ENCODE assay signal across 25 mouse cellular contexts in the genomic region with DNA sequence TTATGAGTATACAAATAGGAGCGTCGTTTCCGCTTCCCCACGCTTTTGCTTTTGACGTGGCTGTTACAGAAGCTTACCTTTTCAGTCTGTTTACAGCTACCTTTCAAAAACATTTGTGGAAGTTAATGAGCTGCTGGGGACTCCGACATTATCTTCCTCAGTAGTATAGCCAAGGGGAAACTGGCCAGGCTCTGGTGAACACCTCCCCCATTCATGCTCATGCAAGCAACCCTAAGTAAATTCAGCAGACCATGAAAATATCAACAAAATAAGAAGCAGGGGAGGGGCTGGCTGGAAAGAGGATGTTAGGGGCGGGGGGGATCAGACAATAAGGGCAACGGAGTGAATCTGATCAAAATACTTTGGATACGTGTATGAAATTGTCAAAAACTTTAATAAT.
"Had no signal": no experiment of that assay in that cellular context is flagged by ENCODE, and none has a peak within 500 bp of the region (broad histone marks: within the 10 kb centered on the region; RNA-seq: fewer than 3 reads in every experiment).

No protein-coding gene starts in this region.

- H3K27ac ChIP-seq: hindbrain, embryonic 14.5 days; hindbrain, postnatal 0 days; layer of hippocampus, adult 2 months; left cerebral cortex, adult 2 months; liver, embryonic 12.5 days; liver, embryonic 15.5 days; midbrain, embryonic 10.5 days; stomach, postnatal 0 days had no signal

- DNase-seq: kidney, adult 11 months; kidney, postnatal 25 days; layer of hippocampus, postnatal 36 days; liver; lung, adult 18-20 months; right cerebral cortex, adult 18-20 months; right cerebral cortex, postnatal 14 days; right cerebral cortex, postnatal 4 days; thymus, adult 2 months; thymus, postnatal 25 days had no signal

- H3K9me3 ChIP-seq: limb, embryonic 12.5 days; liver, embryonic 12.5 days; liver, embryonic 15.5 days; megakaryocyte, embryonic 14.5 days; midbrain, embryonic 10.5 days; midbrain, embryonic 13.5 days; neural tube, embryonic 13.5 days had no signal

- H3K36me3 ChIP-seq: limb, embryonic 12.5 days; liver, embryonic 12.5 days; liver, embryonic 15.5 days; midbrain, embryonic 10.5 days; midbrain, embryonic 13.5 days; neural tube, embryonic 13.5 days had no signal

- H3K4me2 ChIP-seq: hindbrain, embryonic 14.5 days; liver, embryonic 12.5 days; liver, embryonic 15.5 days; midbrain, embryonic 13.5 days had no signal

- H3K4me3 ChIP-seq: left cerebral cortex, adult 2 months; limb, embryonic 12.5 days; liver, embryonic 12.5 days; liver, embryonic 15.5 days; megakaryocyte, embryonic 14.5 days; midbrain, embryonic 10.5 days; midbrain, embryonic 13.5 days; myocyte; neural tube, embryonic 13.5 days had no signal

- H3K27me3 ChIP-seq: liver, embryonic 12.5 days; liver, embryonic 15.5 days; midbrain, embryonic 13.5 days; neural tube, embryonic 13.5 days had no signal

- ATAC-seq: hindbrain, postnatal 0 days; inflammation-experienced regulatory T-cells, adult 6 months; liver, embryonic 12.5 days; midbrain, embryonic 13.5 days; midbrain, embryonic 16.5 days had no signal

- H3K4me1 ChIP-seq: liver, embryonic 12.5 days; liver, embryonic 15.5 days; megakaryocyte, embryonic 14.5 days had no signal

- H3K9ac ChIP-seq: hindbrain, embryonic 14.5 days; limb, embryonic 12.5 days; liver, embryonic 12.5 days; liver, embryonic 15.5 days; midbrain, embryonic 13.5 days; neural tube, embryonic 13.5 days had no signal
